Mouse (Mus musculus) regulatory T cell (primary cell): ENCODE data around the gene Amt.
"Not testable (repeated sequence)": the region's sequence is repeated elsewhere in the genome, so short reads cannot be mapped to it uniquely, and the experiment has no call there.

Source experiments
- in situ Hi-C: fragments of 300-600 bp; cut with MboI, MseI; formaldehyde crosslinking; loops from one replicate; pipeline ENCODE4 v1.15.1; 2025; ENCODE audit warnings: high pct_unique_total_duplicates

Gene Amt

GRCm38 (mm10) chr9:108280071-108280828, 16.4 kb upstream of the Amt start:
- in situ Hi-C loops: no loop called here

GRCm38 (mm10) chr9:108284410-108284809, 12.2 kb upstream of the Amt start:
- in situ Hi-C loops: no loop called here

DNA sequence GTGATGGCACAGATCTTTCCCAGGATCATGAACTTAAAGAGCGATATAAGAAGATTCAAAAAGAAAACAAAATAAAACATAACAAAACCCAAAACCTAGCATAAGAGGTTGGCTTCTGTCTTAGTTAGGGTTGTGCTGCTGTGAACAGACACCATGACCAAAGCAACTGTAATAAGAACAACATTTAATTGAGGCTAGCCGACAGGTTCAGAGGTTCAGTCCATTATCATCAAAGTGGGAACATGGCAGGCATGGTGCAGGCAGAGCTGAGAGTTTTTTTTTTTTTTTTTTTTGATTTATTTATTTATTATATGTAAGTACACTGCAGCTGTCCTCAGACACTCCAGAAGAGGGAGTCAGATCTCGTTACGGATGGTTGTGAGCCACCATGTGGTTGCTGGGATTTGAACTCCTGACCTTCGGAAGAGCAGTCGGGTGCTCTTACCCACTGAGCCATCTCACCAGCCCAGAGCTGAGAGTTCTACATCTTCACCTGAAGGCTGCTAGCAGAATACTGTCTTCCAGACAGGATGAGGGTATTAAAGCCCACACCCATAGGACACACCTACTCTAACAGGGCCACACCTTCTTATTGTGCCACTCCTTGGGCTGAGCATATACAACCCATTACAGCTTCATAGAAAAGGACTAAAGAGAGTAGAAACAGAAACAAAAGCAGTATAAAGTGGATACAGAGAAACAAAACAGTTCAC, 9.0 kb upstream of the Amt start:
- in situ Hi-C loops: not testable (repeated sequence)

- in situ Hi-C loops: no loop called here
These were observed 7.3 kb upstream of the Amt start for GRCm38 (mm10) chr9:108289347-108289746.

DNA sequence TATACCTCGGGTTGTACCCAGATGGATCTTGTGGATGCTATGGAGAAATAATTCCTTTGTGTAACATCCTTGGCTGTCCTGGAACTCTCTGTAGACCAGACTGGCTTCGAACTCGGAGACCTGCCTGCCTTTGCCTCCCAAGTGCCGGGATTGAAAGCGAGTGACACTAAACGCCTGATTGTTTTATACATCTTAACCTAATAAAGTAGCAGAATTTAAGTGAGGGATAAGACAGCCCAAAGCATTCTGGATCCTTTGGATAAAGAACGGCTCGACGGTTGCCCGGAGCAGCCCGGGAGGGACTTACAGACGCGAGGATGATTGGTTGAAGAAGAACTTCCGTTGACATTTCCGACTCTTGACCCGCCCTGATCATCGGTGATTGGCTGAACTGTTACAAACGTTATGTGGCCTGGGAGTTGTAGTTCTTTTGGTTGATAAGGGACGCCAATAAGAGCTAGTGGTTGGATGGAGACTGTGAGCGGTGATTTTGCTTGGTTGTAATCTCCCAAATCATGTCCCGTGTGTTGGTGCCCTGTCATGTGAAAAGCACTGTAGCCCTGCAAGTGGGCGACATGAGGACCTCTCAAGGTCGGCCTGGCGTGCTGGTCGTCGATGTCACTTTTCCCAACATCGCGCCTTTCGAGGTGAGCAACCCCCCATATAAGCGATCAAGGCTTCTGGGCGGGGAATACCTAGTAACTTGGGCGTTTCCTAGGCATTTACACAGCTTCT, 6.5 kb upstream of the Amt start, which contains the start of gene Nicn1:
Gene Nicn1 (plus strand): TSS at position 414 of the 735 bp plus-strand sequence.
- in situ Hi-C loops: no loop called here

DNA sequence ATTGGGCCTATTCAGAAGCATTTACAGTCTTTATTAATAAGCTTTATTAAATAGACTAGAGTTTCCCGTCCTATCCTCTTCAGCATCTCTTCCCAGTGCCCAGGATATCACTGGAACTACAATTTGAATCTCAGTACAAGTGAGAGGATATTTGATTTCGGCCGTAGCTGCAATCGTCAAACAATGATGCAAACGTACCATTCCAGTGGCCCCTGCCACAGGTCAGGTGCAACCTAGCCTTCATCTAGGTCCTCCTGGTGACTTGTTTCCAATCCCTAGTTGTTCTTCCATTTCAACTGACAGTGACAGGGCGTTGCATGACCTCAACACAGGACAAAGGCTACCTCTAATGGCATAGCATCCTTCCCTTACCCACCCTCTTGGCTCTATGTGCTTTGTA, 5.9 kb upstream of the Amt start:
- in situ Hi-C loops: no loop called here

GRCm38 (mm10) chr9:108301853-108302252, 5.2 kb downstream of the Amt start:
- in situ Hi-C loops: loop anchor here (25.0 kb wide), 1 partner anchor 990 kb away; no protein-coding TSS in a partner anchor

GRCm38 (mm10) chr9:108304716-108305115, 8.1 kb downstream of the Amt start:
- in situ Hi-C loops: loop anchor here (5.0 to 25.0 kb wide), 2 partner anchors 38 to 992 kb away; no protein-coding TSS in a partner anchor

- in situ Hi-C loops: loop anchor here (5.0 to 25.0 kb wide), 2 partner anchors 37 to 993 kb away; no protein-coding TSS in a partner anchor
These were observed 8.5 kb downstream of the Amt start for GRCm38 (mm10) chr9:108305170-108305569.

- in situ Hi-C loops: loop anchor here (5.0 to 25.0 kb wide), 2 partner anchors 36 to 994 kb away; no protein-coding TSS in a partner anchor
These were observed 9.2 kb downstream of the Amt start, which contains the start of the genes Rhoa and Tcta for GRCm38 (mm10) chr9:108305629-108306520. TSS of gene Rhoa (plus strand) at chr9:108306129. TSS of gene Tcta (minus strand) at chr9:108306160.

GRCm38 (mm10) chr9:108306571-108306980, 9.9 kb downstream of the Amt start:
- in situ Hi-C loops: loop anchor here (5.0 to 25.0 kb wide), 2 partner anchors 36 to 994 kb away; no protein-coding TSS in a partner anchor

- in situ Hi-C loops: loop anchor here (5.0 to 25.0 kb wide), 2 partner anchors 35 to 995 kb away; no protein-coding TSS in a partner anchor
These were observed 10.6 kb downstream of the Amt start for GRCm38 (mm10) chr9:108307021-108307807.

GRCm38 (mm10) chr9:108308141-108308540, 11.5 kb downstream of the Amt start:
- in situ Hi-C loops: loop anchor here (5.0 to 25.0 kb wide), 2 partner anchors 34 to 996 kb away; no protein-coding TSS in a partner anchor

- in situ Hi-C loops: loop anchor here (25.0 kb wide), 1 partner anchor 1005 kb away; no protein-coding TSS in a partner anchor
These were observed 20.9 kb downstream of the Amt start for GRCm38 (mm10) chr9:108317572-108317971.

DNA sequence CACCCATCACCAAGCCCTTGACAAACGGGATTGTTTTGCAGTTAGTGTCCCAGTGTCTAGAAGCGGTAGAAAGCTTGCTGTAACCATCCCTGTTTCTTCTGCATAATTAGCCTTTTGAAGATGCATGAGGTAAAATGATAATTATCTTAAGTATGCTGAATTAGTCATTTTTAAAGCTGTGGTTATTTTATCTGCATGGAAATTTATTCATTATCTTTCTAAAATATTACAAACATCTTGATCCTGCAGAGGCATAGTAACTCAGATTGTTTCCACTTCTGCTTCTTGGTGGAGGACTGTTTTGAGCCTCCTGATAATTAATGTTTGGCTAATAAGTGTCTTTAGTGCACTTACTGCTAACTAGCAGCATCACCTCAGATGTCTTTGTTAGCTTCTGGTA, 21.8 kb downstream of the Amt start:
- in situ Hi-C loops: loop anchor here (25.0 kb wide), 1 partner anchor 1006 kb away; no protein-coding TSS in a partner anchor

- in situ Hi-C loops: loop anchor here (25.0 kb wide), 1 partner anchor 1010 kb away; no protein-coding TSS in a partner anchor
These were observed 25.4 kb downstream of the Amt start for GRCm38 (mm10) chr9:108322054-108322453.

DNA sequence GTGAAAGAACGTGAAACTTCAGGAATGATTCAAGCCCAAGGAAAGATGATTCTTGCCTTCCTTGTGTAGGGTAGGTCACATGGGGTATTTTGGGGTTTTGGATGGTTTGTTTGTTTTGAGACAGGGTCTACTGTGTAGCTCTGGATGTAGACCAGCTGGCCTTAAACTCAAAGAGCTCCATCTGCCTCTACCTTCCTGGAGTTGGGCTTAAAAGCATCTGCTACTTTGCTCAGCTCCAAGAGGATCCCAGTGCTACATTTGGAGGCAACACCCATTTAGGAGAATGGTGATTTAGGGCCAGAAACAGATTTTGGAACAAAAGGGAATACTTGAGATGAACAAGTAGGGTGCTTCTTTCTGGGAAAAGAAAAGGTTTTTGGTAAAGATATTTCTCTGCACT, 28.1 kb downstream of the Amt start:
- in situ Hi-C loops: loop anchor here (25.0 kb wide), 1 partner anchor 1012 kb away; no protein-coding TSS in a partner anchor

GRCm38 (mm10) chr9:108325811-108326210, 29.2 kb downstream of the Amt start:
- in situ Hi-C loops: no loop called here

DNA sequence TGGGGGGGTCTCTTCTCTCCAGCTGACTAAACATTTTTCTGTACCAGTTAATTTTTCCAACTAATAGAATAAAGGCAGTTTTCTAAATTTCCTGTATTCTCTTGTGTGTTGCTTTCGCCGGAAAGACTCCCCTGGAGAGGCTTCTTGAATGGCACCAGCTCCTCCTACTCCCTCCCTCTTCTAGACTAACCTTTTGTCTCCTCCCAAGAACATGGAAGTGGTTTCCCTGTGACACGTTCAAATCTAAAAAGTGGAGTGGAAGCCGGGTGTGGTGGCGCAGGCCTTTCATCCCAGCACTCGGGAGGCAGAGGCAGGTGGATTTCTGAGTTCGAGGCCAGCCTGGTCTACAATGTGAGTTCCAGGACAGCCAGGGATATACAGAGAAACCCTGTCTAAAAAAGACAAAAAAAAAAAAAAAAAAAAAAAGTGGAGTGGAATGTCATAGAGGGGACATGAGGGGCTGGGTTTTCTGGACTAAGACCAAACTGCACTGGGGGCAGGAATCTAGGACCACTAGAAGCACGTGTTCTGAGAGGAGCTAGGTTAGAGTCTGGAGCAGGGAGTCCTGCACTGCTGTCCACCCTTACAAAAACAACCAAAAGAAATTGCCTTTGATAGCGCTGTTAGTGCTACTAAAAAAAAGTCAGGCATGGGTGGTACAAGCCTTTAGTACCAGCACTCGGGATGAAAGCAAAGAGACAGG, 41.3 kb downstream of the Amt start:
- in situ Hi-C loops: no loop called here
